Mouse (Mus musculus) myocyte (in vitro differentiated cells): ENCODE results near the gene Olfr177. TPM values are rescaled to one million over a fixed set of nuclear protein-coding genes. Genes with fewer than 3 reads are reported as not detected.

ENCODE experiments used
- H3K27me3 ChIP-seq: one replicate; pipeline ENCODE4 v1.6.1; 2011; ENCODE audit not compliant: control insufficient read depth, insufficient read depth, insufficient read length
- H3K36me3 ChIP-seq: one replicate; pipeline ENCODE4 v1.6.1; 2011; ENCODE audit not compliant: control insufficient read depth, insufficient read depth
- H3K4me2 ChIP-seq: one replicate; pipeline ENCODE4 v1.6.1; 2011; ENCODE audit warnings: low read depth, control low read depth
- H3K4me3 ChIP-seq: one replicate; pipeline ENCODE4 v1.5.1; 2011; ENCODE audit warnings: mild to moderate bottlenecking, control low read depth, moderate library complexity
- H3K79me2 ChIP-seq: one replicate; pipeline ENCODE4 v1.6.1; 2011; ENCODE audit not compliant: control insufficient read depth, insufficient read depth
- H3ac ChIP-seq: one replicate; pipeline ENCODE4 v1.6.1; 2011; ENCODE audit not compliant: control insufficient read depth, insufficient read length
- CEBPB ChIP-seq: IDR thresholded peaks from 2 replicates; pipeline ENCODE4 v1.6.1; 2011; ENCODE audit warnings: mild to moderate bottlenecking, moderate library complexity; ENCODE audit not compliant: poor library complexity, insufficient read depth, severe bottlenecking
- E2F4 ChIP-seq: IDR thresholded peaks from one replicate; pipeline ENCODE4 v1.6.1; 2011; ENCODE audit warnings: mild to moderate bottlenecking, control low read depth, moderate library complexity; ENCODE audit not compliant: insufficient read depth
- MAX ChIP-seq: IDR thresholded peaks from one replicate; pipeline ENCODE4 v1.6.1; 2011; ENCODE audit warnings: low read depth, mild to moderate bottlenecking, control low read depth
- MYOD1 ChIP-seq, 3 experiments: IDR thresholded peaks; one replicate each; pipeline ENCODE4 v1.6.1; 2011; ENCODE audit warnings: control low read depth in 2 of 3, low read depth in 2 of 3, mild to moderate bottlenecking in 2 of 3, moderate library complexity in 1 of 3; ENCODE audit not compliant: insufficient read length in 2 of 3, control insufficient read depth in 1 of 3
- MYOG ChIP-seq, 3 experiments: IDR thresholded peaks; one replicate each; pipeline ENCODE4 v1.6.1; 2011; ENCODE audit warnings: control low read depth in 2 of 3, low read depth in 2 of 3, mild to moderate bottlenecking in 2 of 3; ENCODE audit not compliant: insufficient read length in 2 of 3, control insufficient read depth in 1 of 3, insufficient read depth in 1 of 3
- POLR2A ChIP-seq: IDR thresholded peaks from one replicate; pipeline ENCODE4 v1.6.1; 2011; ENCODE audit warnings: low read depth, mild to moderate bottlenecking, control low read depth, moderate library complexity; ENCODE audit not compliant: insufficient read length
- POLR2AphosphoS2 ChIP-seq: IDR thresholded peaks from one replicate; pipeline ENCODE4 v1.6.1; 2011; ENCODE audit warnings: low read depth, control low read depth; ENCODE audit not compliant: insufficient read length
- REST ChIP-seq: IDR thresholded peaks from one replicate; pipeline ENCODE4 v1.6.1; 2011; ENCODE audit warnings: mild to moderate bottlenecking, control low read depth, moderate library complexity; ENCODE audit not compliant: insufficient read depth, insufficient read length
- SRF ChIP-seq: IDR thresholded peaks from one replicate; pipeline ENCODE4 v1.6.1; 2011; ENCODE audit warnings: low read depth; ENCODE audit not compliant: control insufficient read depth, insufficient read length
- TCF12 ChIP-seq: IDR thresholded peaks from one replicate; pipeline ENCODE4 v1.6.1; 2011; ENCODE audit warnings: mild to moderate bottlenecking, control low read depth; ENCODE audit not compliant: poor library complexity, insufficient read depth, severe bottlenecking
- TCF3 ChIP-seq: IDR thresholded peaks from one replicate; pipeline ENCODE4 v1.6.1; 2011; ENCODE audit warnings: low read depth, control low read depth; ENCODE audit not compliant: insufficient read length
- USF1 ChIP-seq: IDR thresholded peaks from one replicate; pipeline ENCODE4 v1.6.1; 2011; ENCODE audit warnings: low read depth, mild to moderate bottlenecking, control low read depth, moderate library complexity
- polyA plus RNA-seq: library from polyadenylated mRNA; unstranded; fragments of >200 nt; fragmentation: generic; extraction: Trizol; gene quantifications from one replicate; pipeline ENCODE4 v1.2.1, GENCODE M21; 2012; ENCODE audit warnings: missing spikeins

Olfr177 gene
- polyA plus RNA-seq, 1 experiment: not detected

GRCm38 (mm10) chr16:58826732-58827319 lies 47.7 kb downstream of the Olfr177 start, which contains the start of gene Olfr175-ps1:
TSS of gene Olfr175-ps1 (minus strand) at chr16:58826782.
- no peak within 1 kb of the TSS for H3ac ChIP-seq
- H3K79me2 ChIP-seq: no peaks in the 10 kb centered on the region
- H3K4me2 ChIP-seq: no peak within 1 kb of the TSS
- TF ChIP-seq MAX: no peak
- no peak for TF ChIP-seq POLR2A
- TF ChIP-seq MYOG (IDR thresholded peaks at IDR 0.05; ENCODE audit: control insufficient read depth in 1 of 3, insufficient read depth in 1 of 3, insufficient read length in 2 of 3, low read depth in 2 of 3): no peak
- no peak for TF ChIP-seq TCF3
- no peak for TF ChIP-seq E2F4
- no peak for TF ChIP-seq CEBPB
- no peak for TF ChIP-seq MYOD1 (IDR thresholded peaks at IDR 0.05; ENCODE audit: control insufficient read depth in 1 of 3, insufficient read length in 2 of 3, low read depth in 2 of 3)
- no peak for TF ChIP-seq SRF
- no peak for TF ChIP-seq POLR2AphosphoS2
- TF ChIP-seq REST: no peak
- no peak for TF ChIP-seq TCF12
- no peak for TF ChIP-seq USF1
- H3K4me3 ChIP-seq: no peak within 1 kb of the TSS
- no peaks in the 10 kb centered on the region for H3K27me3 ChIP-seq
- H3K36me3 ChIP-seq: no peaks in the 10 kb centered on the region

Other genes with a start within 250 kb of the Olfr177 start
- not detected for gene E330017A01Rik, start 236.0 kb downstream of the Olfr177 start, polyA plus RNA-seq
- gene Cpox, start 204.5 kb downstream of the Olfr177 start, polyA plus RNA-seq: 20.0 TPM
- gene Gpr15, start 155.7 kb downstream of the Olfr177 start, polyA plus RNA-seq: not detected
- gene Cldnd1, start 146.9 kb downstream of the Olfr177 start, polyA plus RNA-seq: 68.1 TPM
- not detected for gene Olfr172, start 111.6 kb downstream of the Olfr177 start, polyA plus RNA-seq
- gene Olfr173, start 74.5 kb downstream of the Olfr177 start, polyA plus RNA-seq: not detected
- not detected for gene Olfr175-ps1, start 48.0 kb downstream of the Olfr177 start, polyA plus RNA-seq
- gene Olfr178, start 17.3 kb upstream of the Olfr177 start, polyA plus RNA-seq: not detected
- gene Olfr181, start 54.0 kb upstream of the Olfr177 start, polyA plus RNA-seq: not detected
- not detected for gene Olfr180, start 54.6 kb upstream of the Olfr177 start, polyA plus RNA-seq
- not detected for gene Olfr183, start 120.6 kb upstream of the Olfr177 start, polyA plus RNA-seq
- not detected for gene Olfr186, start 155.5 kb upstream of the Olfr177 start, polyA plus RNA-seq
- gene Olfr187, start 165.0 kb upstream of the Olfr177 start, polyA plus RNA-seq: not detected
- gene Olfr190, start 203.2 kb upstream of the Olfr177 start, polyA plus RNA-seq: not detected
- not detected for gene Olfr191, start 215.1 kb upstream of the Olfr177 start, polyA plus RNA-seq
- gene Olfr193, start 237.1 kb upstream of the Olfr177 start, polyA plus RNA-seq: not detected
- gene Olfr194, start 246.3 kb upstream of the Olfr177 start, polyA plus RNA-seq: not detected